Mouse (Mus musculus) skeletal muscle tissue, adult 2 months (tissue): ENCODE data around the gene Cdca3.
A peak's percentile ranks its signal among the peaks of the same experiment; 100 is the strongest.
"Not testable (repeated sequence)": the region's sequence is repeated elsewhere in the genome, so short reads cannot be mapped to it uniquely, and the experiment has no call there.

ENCODE experiments used
- DNase-seq: peaks from one replicate; pipeline ENCODE4 v3.0.0-alpha.2; 2012; ENCODE audit warnings: low read depth, low spot score

Gene Cdca3

GRCm38 (mm10) chr6:124828868-124829798, at the start of gene Cdca3, which contains the start of gene Usp5:
TSS of gene Cdca3 (plus strand) at chr6:124829547.
TSS of gene Usp5 (minus strand) at chr6:124829484.
- peak; percentile 100 for DNase-seq

- no peak for DNase-seq
These were observed 49.3 kb upstream of the Cdca3 start for GRCm38 (mm10) chr6:124779984-124780416.

- no peak for DNase-seq
These were observed 48.4 kb upstream of the Cdca3 start for GRCm38 (mm10) chr6:124780917-124781316.

- no peak for DNase-seq
These were observed 46.9 kb upstream of the Cdca3 start for GRCm38 (mm10) chr6:124782436-124782835.

GRCm38 (mm10) chr6:124786756-124787420, 42.5 kb upstream of the Cdca3 start:
- DNase-seq: no peak

GRCm38 (mm10) chr6:124787722-124788121, 41.6 kb upstream of the Cdca3 start:
- no peak for DNase-seq

- DNase-seq: no peak
These were observed 39.8 kb upstream of the Cdca3 start for GRCm38 (mm10) chr6:124789519-124789918.

GRCm38 (mm10) chr6:124790121-124790520, 39.2 kb upstream of the Cdca3 start:
- no peak for DNase-seq

GRCm38 (mm10) chr6:124791911-124792310, 37.4 kb upstream of the Cdca3 start:
- DNase-seq: no peak

- DNase-seq: no peak
These were observed 33.6 kb upstream of the Cdca3 start for GRCm38 (mm10) chr6:124795781-124796180.

GRCm38 (mm10) chr6:124796200-124796599, 33.1 kb upstream of the Cdca3 start:
- no peak for DNase-seq

- not testable (repeated sequence) for DNase-seq
These were observed 26.9 kb upstream of the Cdca3 start for GRCm38 (mm10) chr6:124802400-124802799.

- no peak for DNase-seq
These were observed 26.3 kb upstream of the Cdca3 start for GRCm38 (mm10) chr6:124803061-124803460.

GRCm38 (mm10) chr6:124803691-124804090, 25.7 kb upstream of the Cdca3 start:
- DNase-seq: not testable (repeated sequence)

GRCm38 (mm10) chr6:124804341-124804740, 25.0 kb upstream of the Cdca3 start:
- DNase-seq: no peak

- DNase-seq: peak; percentile 96
These were observed 23.7 kb upstream of the Cdca3 start for GRCm38 (mm10) chr6:124805341-124806321.

GRCm38 (mm10) chr6:124806446-124807140, 22.8 kb upstream of the Cdca3 start:
- DNase-seq: no peak

- DNase-seq: no peak
These were observed 22.0 kb upstream of the Cdca3 start for GRCm38 (mm10) chr6:124807366-124807765.

- DNase-seq: no peak
These were observed 21.4 kb upstream of the Cdca3 start for GRCm38 (mm10) chr6:124807986-124808357.

GRCm38 (mm10) chr6:124808358-124809012, 20.9 kb upstream of the Cdca3 start, which contains the start of gene Spsb2:
TSS of gene Spsb2 (plus strand) at chr6:124808661.
- peak; percentile 60 for DNase-seq
